Mouse (Mus musculus) left cerebral cortex, postnatal 36 days (tissue): Measurements from ENCODE around the gene Cog1. TPM values are rescaled to one million over a fixed set of nuclear protein-coding genes. Genes with fewer than 3 reads are reported as not detected.

ENCODE experiments used
- DNase-seq, 2 experiments: peaks; one replicate each; pipeline ENCODE4 v3.0.0; 2021 to 2022; ENCODE audit warnings: low spot score in 2 of 2, mixed read lengths in 1 of 2
- intact Hi-C: fragments of 180-260 bp; cut with DNase I; formaldehyde crosslinking; loops from one replicate; pipeline ENCODE4 v1.15.1; 2025
- total RNA-seq, 2 experiments: library from RNA; stranded (reverse); gene quantifications; 2 replicates each; pipeline ENCODE4 v1.2.3; 2021

The Cog1 gene
- total RNA-seq, 2 experiments from 2014 or later, result 42.8 to 47.8 TPM

DNA sequence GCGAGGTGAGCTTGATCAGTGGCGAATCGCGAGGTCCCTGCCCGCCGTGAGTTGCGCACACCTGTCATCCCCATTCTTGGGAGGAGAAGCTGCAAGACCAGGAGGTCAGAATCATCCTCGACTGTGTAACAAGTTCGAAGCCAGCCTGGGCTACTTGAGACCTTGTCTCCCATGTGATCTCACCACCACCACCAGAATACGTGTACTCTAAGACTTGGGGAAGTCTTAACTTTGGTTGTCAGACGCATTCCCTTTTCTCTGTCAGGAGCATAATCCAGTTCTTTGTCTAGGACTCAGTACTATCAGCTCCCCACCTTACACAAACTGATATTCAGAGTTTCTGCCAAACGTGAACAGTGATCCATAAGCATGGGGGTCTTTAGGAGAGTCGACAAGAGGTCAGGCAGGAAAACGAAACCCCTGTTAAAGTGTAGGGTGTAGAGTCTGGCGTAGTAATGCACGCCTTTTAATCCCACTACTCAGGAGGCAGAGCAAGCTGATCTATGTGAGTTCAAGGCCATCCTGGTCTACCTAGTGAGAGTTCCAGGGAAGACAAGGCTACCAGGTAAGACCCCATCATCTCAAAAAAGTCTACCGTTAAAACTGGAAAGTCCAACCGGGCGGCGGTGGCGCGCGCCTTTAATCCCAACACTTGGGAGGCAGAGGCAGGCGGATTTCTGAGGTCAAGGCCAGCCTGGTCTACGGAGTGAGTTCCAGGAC, 35.9 kb downstream of the Cog1 start:
- intact Hi-C loops, result loop anchor here (2.0 kb wide), 1 partner anchor 36 kb away; the partner anchor contains the start of gene Cog1

DNA sequence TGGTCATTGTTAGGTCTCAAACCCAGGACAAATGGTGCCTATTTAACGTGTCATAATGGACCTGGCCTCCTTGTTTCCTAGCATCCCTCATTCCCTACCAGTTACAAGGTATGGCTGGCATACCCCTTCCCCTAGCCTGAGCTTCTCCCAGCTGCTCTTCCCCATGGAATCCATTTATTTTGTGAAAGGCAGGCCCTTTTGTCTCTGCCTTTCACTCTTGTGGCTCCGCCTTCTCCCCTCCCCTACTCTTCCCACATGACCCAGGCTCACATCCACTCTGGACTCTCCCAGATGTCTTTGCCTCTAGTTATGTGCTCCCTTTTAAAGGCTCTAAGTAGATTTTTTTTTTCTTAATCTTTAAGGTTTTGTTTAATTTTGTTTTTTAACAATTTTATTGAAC, 38.1 kb downstream of the Cog1 start:
- DNase-seq, result no peak
- intact Hi-C loops, result no loop called here

More for the DNA sequence above, 35.9 kb downstream of the Cog1 start:
- no peak for DNase-seq

- intact Hi-C loops, result no loop called here
- DNase-seq, result no peak
Observed at GRCm38 (mm10) chr11:113690506-113690905, 41.5 kb downstream of the Cog1 start.

DNA sequence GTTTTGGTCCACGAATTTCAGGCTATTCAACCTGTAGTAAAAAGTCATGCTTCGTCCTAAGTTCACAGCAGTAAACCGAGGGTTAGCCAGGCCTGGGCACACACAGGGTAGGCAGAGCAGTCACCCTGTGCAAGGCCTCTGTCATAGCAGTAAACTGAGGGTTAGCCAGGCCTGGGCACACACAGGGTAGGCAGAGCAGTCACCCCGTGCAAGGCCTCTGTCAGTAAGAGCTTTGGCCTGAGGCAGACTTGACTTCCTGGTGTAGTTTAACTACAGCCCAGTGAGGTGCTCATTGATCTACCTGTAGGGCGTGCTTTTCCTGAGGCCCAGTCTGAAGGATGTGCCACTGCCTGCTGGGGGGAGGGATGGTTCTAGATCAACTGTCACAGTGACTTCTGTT, 42.3 kb downstream of the Cog1 start:
- intact Hi-C loops, result no loop called here
- DNase-seq, result no peak

- intact Hi-C loops, result no loop called here
- no peak for DNase-seq
Observed at GRCm38 (mm10) chr11:113691851-113692250, 42.9 kb downstream of the Cog1 start.

GRCm38 (mm10) chr11:113697571-113697970, 48.6 kb downstream of the Cog1 start:
- DNase-seq, result no peak
- intact Hi-C loops, result no loop called here

- no peak for DNase-seq
- intact Hi-C loops, result no loop called here
Observed at GRCm38 (mm10) chr11:113698013-113698545, 49.1 kb downstream of the Cog1 start.

GRCm38 (mm10) chr11:113699643-113700042, 50.7 kb downstream of the Cog1 start:
- intact Hi-C loops, result loop anchor here (5.0 to 10.0 kb wide), 2 partner anchors 53 to 935 kb away; partner anchors contain the start of gene Cdc42ep4
- DNase-seq, result no peak

- intact Hi-C loops, result loop anchor here (1.0 to 10.0 kb wide), 3 partner anchors 49 to 931 kb away; partner anchors contain the start of gene Cdc42ep4
- DNase-seq, result peak; percentile 74 to 83
Observed at GRCm38 (mm10) chr11:113703758-113704157, 54.8 kb downstream of the Cog1 start.

- intact Hi-C loops, result loop anchor here (10.0 kb wide), 1 partner anchor 929 kb away; no protein-coding TSS in a partner anchor
- no peak for DNase-seq
Observed at GRCm38 (mm10) chr11:113705966-113706652, 57.1 kb downstream of the Cog1 start.

DNA sequence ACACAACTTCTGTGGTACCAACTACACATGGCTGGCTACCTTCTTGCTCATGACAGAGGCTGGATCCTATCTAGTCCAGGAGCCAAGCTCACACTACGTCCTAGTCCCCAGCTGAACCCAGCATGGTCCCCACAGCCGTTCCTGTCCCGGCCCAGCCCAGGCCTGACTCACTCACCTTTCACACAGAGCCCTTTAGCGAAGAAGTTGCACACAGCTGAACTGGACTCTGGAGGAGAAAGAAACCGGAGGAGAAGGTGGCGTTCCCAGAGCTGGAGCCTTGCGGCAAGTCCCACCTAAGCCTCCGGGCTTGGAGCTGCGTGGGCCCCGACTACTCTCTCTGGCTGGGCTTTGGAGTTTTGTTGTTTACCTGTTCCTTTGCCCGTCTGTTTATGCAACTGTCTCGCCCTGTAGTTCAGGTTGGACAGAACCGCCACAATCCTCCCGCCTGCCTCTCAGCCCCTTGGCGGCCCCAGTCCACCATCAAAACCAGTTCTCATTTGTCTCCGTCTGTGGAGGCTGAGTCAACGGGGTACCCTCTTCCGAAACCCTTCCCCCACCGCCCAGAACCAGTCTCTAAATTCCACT, 59.8 kb downstream of the Cog1 start:
- intact Hi-C loops, result loop anchor here (10.0 kb wide), 1 partner anchor 926 kb away; no protein-coding TSS in a partner anchor

DNA sequence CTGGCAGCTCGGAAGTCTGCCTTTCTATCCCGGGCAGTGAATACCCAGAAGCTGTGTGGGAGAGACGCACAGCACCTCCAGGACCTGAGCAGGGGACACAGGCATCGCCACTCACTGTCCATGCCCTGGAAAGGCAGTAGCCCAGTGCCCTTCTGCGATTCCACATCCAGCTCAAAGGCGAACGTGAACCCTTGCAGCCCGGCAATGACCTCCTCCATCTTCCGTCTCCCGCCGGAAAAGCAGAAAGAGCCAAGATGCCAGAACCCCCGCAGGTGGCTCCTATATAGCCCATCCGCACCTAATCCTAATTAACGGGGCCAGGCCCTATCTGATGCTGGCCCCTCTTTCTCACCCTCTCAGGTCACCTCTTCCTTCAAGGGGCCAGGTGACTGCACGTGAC, 60.3 kb downstream of the Cog1 start:
- intact Hi-C loops, result loop anchor here (10.0 kb wide), 1 partner anchor 926 kb away; no protein-coding TSS in a partner anchor
- no peak for DNase-seq

More for the DNA sequence above, 59.8 kb downstream of the Cog1 start:
- no peak for DNase-seq

DNA sequence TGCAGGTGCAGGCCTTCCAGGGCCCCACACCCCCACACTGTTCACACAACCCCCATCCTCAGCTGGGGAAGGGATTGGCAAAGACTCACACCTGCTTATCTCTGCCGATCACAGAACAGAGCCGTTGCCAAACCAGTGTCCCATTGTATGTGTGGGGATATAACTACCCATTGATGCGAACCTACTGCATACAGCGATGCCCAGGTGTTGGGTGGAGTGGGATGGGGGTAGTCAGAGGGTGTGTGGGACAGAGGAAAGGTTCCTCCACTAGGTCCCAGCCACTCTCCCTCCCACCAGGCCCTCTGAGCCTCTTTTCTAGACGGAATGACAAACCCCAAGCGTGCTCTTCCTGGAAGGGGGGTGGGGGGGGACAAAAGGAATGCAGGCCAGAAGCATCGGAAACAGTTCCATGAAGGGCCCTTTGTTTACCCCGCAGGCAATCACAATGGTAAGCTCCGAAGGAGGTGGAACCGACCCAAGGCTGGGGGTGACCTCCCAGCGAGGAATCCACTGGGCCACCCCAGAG, 60.8 kb downstream of the Cog1 start, which contains the start of gene Cpsf4l:
TSS of gene Cpsf4l (minus strand) at position 287 of the 526 bp plus-strand sequence.
- no peak for DNase-seq
- intact Hi-C loops, result loop anchor here (5.0 to 10.0 kb wide), 2 partner anchors 38 to 925 kb away; no protein-coding TSS in a partner anchor

DNA sequence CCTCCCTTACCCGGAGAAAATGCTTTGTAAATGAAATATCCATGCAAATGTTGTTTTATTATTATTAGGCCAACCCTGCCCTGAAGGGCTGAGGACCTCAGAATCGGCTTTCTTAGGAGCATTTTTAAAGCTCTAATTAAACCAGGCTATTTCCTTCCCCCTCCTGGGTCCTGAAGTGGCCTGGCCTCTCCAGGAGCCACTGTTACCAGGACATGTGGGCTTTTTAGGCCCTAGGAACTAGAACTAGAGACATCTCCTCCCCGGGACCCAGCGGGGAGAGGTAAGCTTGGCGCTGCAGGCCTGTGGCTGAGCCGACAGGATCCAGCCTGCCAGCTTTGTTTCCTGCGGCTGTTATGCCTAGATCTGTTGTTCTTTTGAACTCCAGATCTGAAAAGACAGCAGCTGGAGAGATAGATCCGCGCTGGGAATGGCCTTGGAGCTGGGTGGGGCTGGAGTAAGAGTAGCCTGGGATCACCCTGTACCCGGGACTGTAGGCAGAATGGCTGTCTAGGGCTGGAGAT, 61.3 kb downstream of the Cog1 start:
- no peak for DNase-seq
- intact Hi-C loops, result loop anchor here (5.0 kb wide), 1 partner anchor 37 kb away; no protein-coding TSS in a partner anchor

DNA sequence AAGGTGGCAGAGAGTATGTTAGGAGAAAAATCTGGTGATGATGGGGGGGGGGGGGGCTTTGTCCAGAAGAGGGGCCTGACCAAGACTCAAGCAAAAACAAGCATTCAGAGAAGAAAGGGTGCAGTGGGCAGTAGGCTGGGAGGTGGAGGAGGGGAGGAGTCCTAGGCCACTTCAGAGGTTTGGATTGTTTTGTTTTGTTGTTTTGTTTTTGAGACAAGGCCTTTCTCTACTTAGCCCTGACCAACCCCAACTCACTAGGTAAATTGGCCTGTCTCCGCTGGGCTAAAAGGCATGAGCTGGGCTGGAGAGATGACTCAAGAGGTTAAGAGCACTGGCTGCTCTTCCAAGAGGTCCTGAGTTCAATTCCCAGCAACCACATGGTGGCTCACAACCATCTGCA, 62.1 kb downstream of the Cog1 start:
- DNase-seq, result no peak
- intact Hi-C loops, result loop anchor here (5.0 kb wide), 1 partner anchor 36 kb away; no protein-coding TSS in a partner anchor

- intact Hi-C loops, result no loop called here
Observed at GRCm38 (mm10) chr11:113715078-113715674, 66.2 kb downstream of the Cog1 start.

GRCm38 (mm10) chr11:113716132-113716531, 67.2 kb downstream of the Cog1 start:
- intact Hi-C loops, result no loop called here
- DNase-seq, result no peak

More at GRCm38 (mm10) chr11:113715078-113715674, 66.2 kb downstream of the Cog1 start:
- DNase-seq, result no peak
